Mouse (Mus musculus) urinary bladder, postnatal 4 days (tissue): Measurements from ENCODE around the gene Txlnb.
"Not testable (repeated sequence)": the region's sequence is repeated elsewhere in the genome, so short reads cannot be mapped to it uniquely, and the experiment has no call there.

Experiments
- DNase-seq, 2 experiments: peaks; one replicate each; pipeline ENCODE4 v3.0.0; 2021 to 2022; ENCODE audit warnings: low spot score in 2 of 2

Gene Txlnb

DNA sequence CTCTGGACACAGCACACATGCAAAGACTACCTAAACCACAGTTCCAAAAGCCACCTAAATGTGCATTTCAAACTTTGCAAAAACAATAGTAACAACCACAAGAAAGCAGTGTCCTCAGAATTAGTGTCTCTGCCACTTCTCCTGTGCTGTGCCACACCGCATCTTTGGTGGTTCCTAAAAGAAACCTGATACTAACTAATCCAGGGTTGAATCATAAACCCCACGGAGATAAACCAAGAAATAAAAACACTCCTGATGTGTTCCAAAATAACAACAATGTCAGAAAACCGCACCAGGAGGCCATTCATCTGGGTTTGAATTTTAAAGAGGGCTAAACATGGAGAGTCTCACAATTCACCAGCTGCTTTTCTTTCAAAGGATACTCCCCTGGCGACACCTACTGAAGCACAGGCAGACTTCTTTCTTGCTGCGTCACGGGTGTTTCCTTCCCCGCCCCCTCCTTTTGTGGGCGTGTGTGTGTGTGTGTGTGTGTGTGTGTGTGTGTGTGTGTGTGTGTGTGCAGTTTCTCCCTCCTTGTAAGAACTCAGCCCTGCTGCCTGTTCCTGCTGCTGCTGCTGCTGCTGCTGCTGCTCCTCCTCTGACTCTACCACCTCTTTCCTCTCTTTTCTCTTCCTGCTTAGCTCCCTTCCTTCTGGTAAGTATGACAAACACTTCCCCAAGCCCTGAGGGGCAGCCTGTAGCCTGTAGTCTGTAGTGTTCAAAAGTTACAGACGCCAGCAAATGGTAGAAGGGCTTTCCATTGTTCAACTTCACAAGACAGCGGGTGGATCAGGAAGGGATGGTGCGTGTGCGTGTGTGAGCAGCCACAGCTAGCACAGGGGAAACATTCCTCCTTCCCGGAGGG is at the start of gene Txlnb:
TSS of gene Txlnb (plus strand) at position 460 of the 865 bp plus-strand sequence.
- peak in 1 of 2 experiments; percentile 43 for DNase-seq

GRCm38 (mm10) chr10:17752478-17752877 is 43.5 kb upstream of the Txlnb start:
- no peak for DNase-seq

DNA sequence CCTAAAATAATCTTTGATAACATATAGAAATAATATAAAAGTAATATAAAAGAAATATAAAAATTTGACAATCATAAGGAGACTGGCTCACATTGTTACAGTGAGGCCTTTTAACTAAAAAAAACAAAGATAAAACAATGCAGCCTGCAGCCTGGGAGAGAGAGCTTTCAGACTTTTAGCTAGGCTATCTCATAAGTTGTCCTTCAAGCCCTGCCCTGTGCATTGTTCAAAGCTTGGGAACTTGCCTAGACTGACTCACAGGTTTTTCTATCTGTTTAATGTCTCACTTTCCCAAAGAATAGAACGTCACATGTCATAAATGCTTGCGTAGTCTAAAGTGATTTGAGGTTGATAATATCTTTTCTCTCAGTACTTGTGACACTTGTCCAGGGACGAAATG is 36.3 kb upstream of the Txlnb start:
- no peak for DNase-seq

DNA sequence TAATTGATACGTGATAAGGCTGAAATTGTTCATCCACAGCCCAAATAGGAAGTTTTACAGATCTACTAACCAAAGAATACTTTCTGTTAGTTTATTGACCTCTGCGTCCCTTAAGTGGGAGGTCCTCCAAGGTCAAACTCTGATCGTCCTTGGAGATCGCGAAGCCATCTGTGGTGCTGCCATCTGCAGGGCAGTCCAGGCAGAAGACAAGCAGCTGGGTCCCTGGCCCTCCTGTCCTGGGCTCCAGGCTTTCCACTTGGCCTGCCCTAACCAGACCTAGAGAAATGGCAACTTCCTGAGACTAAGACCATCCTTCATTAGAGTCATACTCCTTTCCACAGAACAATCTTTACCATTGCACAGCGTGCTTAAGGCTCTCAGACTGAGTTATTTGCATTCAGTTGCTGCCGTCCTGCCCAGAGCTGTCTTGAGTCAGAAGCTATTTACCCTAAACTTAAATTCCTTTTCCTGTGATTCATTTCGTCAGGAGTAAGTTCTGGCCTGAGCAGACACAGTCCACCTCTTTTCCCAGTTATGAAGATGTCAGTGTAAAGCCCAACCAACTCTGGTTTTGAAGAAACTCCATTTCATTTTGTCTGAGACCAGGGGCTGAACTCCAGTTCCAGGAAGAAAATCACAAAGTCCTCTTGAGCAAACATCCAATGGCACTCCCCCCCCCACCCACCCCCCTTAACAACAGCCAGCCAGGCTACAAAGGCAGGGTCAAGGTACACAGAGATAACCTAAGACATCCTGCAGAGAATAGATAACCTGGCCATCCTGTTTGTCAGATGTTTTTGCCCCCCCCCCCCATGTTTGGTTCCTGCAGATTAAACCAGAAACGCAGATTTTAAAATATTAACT is 35.0 kb upstream of the Txlnb start:
- no peak for DNase-seq

- no peak for DNase-seq
These were observed 34.4 kb upstream of the Txlnb start for GRCm38 (mm10) chr10:17761652-17762051.

DNA sequence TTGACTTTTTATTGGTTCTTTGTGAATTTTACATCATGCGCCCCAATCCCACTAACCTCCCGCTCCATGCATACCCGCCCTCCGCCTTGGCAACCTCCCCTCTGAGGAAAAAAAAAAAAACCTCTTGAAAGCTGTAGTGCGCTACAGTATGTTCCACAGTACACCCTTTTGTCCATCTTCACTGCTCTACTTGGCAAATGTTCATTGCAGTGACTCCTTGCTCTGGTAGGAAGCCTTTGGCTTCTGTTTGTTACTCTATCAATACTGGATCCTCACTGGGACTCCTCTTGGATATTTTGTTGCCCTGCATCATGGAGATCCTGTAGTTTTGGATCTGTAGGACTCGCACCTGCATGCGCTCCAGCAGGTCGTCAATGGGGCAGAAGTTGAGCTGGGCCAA is 33.1 kb upstream of the Txlnb start:
- no peak for DNase-seq

- DNase-seq: no peak
These were observed 26.2 kb upstream of the Txlnb start for GRCm38 (mm10) chr10:17769856-17770255.

DNA sequence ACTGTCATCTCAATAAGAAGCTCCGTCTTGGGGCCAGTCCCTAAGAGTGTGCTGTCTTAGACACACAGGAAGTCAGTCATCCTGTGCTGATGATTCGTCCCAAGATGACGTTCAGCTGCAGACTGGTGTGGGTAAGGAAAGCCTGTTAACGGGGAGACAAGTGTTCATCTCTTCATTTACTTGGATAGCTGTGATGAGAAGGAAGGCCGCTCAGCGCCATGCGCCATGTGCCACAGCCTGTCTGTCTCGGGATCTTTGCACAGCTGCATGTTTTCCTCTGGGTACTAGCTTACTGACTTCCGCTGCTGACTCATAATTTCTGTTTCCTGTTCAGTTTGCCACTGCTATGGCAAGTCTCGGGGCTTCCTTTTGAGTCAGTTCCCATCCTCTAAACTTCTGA is 23.7 kb upstream of the Txlnb start:
- no peak for DNase-seq

DNA sequence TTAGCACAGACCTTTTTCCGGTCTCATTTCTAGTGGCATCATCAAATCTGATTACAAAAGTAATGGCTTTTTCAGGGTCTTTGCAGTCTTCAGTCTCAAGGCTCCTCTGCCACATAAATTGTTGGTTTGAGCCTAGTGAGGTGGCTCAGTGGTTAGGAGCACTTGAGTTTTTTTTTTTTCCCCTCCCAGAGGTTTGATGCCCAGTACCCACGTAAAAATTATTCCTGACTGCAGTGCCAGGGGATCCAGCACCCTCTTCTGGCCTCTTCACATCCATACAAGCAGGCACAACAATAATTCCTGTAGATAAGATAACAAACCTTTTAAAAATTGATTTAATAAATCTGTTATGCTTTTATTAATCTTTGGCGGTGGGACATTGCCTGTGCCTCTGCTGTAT is 21.7 kb upstream of the Txlnb start:
- no peak for DNase-seq

DNA sequence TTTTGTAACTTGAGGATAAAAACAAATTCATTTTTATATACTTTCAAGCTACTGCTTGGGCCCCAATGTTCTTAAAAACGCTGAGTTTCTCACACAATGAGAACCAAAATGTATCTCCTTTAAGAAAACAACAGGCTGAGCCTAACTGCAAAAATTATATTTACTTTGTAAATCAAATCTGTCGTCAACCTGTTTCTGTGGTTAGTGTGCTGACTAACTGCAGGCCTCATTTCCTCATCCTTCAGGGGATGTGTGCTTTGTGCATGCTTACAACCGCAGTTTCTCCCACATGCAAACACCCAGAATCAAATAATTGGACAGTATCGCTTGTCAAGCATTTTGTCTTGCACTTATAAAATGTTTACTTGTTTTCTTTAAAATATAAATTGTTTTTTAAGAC is 20.9 kb upstream of the Txlnb start:
- no peak for DNase-seq

- not testable (repeated sequence) for DNase-seq
These were observed 19.3 kb upstream of the Txlnb start for GRCm38 (mm10) chr10:17776684-17777083.

DNA sequence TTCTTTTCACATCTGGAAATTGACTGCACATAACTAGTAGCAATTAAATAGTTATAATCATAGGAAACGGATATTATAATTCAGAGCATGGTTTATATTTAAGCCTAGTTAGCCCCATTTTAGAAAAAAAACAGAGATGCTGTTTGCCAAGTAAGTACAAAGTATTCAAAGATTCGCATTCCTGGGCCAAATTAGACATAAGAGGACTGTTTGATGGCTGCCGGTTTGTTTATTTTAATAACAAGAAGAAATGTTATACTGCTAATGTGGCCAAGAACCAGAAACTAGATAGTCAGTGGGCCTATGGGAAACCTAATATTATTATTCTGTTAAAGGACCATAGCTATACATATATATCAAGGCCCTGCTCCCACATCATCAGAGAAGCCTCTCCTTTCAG is 9.3 kb upstream of the Txlnb start:
- DNase-seq: no peak

DNA sequence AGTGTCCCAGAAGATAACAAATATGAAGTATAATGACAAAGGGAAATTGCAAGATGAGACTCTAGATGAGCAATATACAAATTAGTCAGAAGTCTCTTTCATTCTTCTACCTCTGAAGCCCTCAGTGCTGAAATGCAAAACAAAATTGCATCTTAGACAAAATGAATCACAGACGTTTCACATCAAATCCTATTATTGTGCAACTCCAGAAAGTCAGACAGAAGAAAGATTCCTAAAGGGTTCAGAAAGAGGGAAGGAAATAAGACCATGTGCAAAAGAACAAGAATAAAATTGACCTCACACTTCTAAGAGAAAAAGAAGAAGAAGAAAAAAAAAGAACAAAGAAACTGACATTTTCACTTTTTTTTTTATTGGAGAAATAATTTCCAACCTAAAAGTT is 8.1 kb upstream of the Txlnb start:
- no peak for DNase-seq

DNA sequence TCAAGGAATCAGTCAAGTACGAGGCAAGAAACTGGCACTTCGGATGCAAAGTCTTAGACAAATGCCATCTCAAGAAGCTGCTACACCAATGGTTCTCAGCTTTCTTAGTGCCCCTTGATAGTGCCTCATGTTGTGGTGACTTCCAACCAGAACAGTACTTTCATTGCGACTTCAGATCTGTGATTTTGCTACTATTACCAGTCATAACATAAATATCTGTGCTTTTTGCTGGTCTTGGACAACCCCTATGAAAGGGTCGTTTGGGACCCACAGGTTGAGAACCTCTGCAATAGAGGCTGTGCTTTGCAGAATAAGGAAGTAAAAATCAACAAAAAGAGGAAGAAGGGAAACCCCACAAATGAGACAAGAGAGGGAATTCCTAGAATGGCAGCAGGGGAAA is 7.7 kb upstream of the Txlnb start:
- no peak for DNase-seq

DNA sequence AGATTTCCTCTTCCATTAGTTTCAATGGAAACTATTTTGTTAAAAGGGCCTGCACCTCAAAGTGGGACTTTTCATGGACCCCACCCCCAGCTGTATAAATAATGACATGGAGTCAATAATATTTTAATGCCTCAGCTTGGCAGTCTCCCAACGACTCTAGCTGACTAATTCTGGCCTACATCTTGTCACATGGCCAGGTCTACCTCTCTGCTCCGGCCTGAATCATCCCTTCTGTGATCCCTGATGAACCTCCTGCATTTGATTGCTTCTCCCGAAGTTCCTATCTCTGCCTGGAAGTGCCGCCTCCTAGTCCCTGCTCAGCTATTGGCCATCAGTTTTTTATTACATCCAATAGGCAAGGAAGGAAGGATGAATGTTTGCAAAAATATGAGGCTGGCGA is 2.1 kb upstream of the Txlnb start:
- no peak for DNase-seq

DNA sequence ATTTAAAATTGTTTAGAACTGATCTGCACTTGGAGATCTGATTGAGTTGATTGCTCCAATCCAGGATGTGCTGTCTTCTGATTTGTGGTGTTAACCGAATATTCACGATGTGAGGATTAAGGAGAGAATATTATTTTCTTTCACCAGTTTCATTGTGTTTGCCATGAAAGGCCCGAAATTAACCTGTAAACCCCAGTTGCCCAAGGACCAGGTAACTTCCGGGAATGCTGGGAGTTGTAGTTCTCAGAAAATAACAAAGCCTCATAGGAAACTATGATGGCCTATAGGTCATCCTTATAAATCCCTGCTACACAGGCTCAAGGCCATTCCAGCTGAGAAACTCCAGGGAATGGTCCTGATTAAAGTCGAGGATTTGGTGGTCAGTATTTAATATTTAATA is 1.6 kb upstream of the Txlnb start:
- DNase-seq: no peak

DNA sequence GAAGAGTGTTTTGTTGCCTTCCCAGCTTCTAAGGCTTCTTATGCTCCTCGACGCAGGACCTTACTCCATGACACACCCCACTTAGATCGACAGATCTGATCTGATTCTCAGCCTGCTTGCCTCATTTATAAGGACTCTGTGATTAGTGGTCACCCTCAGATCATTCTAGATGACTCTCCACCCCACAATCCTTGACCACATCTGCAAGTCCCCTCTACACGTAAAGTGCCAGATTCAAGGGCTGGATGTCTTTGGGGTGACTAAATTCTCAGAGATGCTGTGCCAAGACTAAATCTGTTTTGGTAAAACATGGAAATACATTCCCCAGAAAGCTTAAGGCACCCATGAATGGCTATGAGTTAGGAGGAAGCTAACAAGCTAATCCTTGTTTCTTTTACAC is 799 bp upstream of the Txlnb start:
- no peak for DNase-seq

DNA sequence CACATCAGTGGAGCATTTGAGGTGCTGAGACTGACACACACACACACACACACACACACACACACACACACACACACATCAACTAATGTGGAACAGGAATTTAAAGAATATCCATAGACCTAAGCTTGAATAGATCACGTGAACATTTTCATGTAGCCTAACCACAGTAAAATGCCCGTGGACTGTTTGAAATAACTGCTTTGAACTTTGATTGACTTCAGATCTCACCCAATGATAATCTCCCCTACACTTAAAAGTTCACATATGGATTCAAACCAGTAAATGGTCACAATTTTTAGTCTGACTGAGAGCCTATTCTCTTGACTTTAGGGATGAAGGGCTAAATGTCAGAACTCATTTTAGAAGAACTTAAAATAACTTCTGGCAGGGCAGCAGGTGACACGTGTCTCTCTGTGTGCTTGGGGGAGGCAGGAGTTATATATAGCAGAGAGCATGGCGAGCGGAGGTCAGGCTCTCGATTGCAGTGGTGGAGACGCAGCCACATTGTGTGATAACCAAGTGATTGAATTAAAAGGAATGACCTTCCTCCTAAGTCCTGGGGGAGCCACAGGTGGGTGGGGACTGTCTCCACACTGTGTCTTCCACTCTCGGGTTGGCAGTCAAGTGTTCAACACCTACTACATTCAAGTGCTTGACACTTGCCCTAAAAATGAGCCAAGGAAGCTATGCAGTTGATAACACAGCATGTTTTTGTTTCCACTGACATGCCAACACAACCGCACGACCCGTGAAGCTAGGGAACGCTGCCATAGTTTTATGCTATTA is 1.0 kb downstream of the Txlnb start:
- DNase-seq: no peak

DNA sequence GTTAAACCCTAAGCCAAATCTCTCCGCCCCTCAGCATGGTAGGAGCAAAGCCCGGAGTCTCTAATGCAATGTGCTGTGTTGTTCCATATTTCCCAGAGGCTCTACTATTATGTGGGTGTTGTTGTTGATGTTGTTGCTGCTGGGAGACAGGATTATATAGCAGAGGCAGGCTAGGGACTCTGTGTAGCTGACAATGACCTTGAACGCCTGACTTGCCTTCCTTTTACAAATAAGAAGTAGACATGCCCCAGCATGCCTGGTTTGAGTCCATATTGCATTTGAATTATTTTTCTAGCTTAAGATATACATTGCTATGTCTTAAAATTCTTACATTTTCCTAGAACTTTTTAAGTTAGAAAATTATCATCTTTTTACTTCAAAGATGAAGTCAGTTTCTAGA is 1.7 kb downstream of the Txlnb start:
- no peak for DNase-seq

- DNase-seq: no peak
These were observed 5.8 kb downstream of the Txlnb start for GRCm38 (mm10) chr10:17801788-17802187.

DNA sequence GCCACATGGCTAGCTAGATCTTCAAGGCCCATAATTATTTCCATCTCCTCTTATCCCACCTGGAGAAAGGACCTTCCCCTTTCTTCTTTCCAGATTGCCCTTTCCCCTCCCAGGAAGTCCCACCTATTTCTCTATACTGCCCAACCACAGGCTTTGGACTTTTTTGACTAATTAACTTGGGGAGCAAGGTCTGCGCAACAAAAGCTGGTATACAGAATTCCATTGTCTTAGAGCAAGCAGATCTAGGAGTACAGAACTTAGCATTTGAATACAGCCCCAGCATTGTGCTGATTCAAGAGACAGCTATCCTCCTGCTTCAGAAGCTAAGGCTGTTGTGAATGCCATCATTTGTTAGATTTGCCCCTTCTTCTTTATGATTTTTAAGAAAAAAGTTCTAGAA is 12.5 kb downstream of the Txlnb start:
- DNase-seq: no peak

GRCm38 (mm10) chr10:17815052-17815451 is 19.0 kb downstream of the Txlnb start:
- DNase-seq: no peak
